Mouse (Mus musculus): ENCODE measurements around the gene Skap2. TPM values are rescaled to one million over a fixed set of nuclear protein-coding genes. Genes with fewer than 3 reads are reported as not detected.

Skap2 gene
- polyA plus RNA-seq, 1 experiment from 2014 or later: 25.3 TPM

- ATAC-seq (no peak), DNase-seq (no peak)
- 73% methylated on average over 4 of the region's 4 CpGs for WGBS (ENCODE audit: insufficient replicate concordance)
- TF ChIP-seq CTCF (IDR thresholded peaks at IDR 0.05; ENCODE audit: low read depth) (no peak), EP300 (IDR thresholded peaks at IDR 0.05; ENCODE audit: low read depth) (no peak)
- H3K27me3 ChIP-seq (ENCODE audit: insufficient read depth, low read length): no peaks in the 10 kb centered on the region
- H3K9ac ChIP-seq (replicated peaks): no peak overlapping the region
- no peak overlapping the region for H3K4me3 ChIP-seq (ENCODE audit: low read depth, low read length)
- H3K4me2 ChIP-seq (ENCODE audit: low read depth, low read length): no peak overlapping the region; the same call in 1 of the 2 replicates
- H3K36me3 ChIP-seq (replicated peaks; ENCODE audit: insufficient read depth, low read length): 0 out of 2 replicates have a peak, but pooled peaks cover 3% of the 10 kb centered on the region
- H3K27ac ChIP-seq (ENCODE audit: low read depth): no peak overlapping the region
- H3K9me3 ChIP-seq (ENCODE audit: low read length): no peaks in the 10 kb centered on the region
- H3K4me1 ChIP-seq (ENCODE audit: insufficient read depth): no peaks in the 10 kb centered on the region
These were observed 122.5 kb downstream of the Skap2 start for GRCm38 (mm10) chr6:51889824-51890223.

- Histone ChIP-seq H3K27me3 (ENCODE audit: insufficient read depth, low read length) (no peaks in the 10 kb centered on the region), H3K9ac (replicated peaks) (no peak overlapping the region), H3K9me3 (ENCODE audit: low read length) (no peaks in the 10 kb centered on the region), H3K4me3 (ENCODE audit: low read depth, low read length) (no peak overlapping the region), H3K36me3 (replicated peaks; ENCODE audit: insufficient read depth, low read length) (0 out of 2 replicates have a peak, but pooled peaks cover 3% of the 10 kb centered on the region), H3K27ac (ENCODE audit: low read depth) (no peak overlapping the region), H3K4me1 (ENCODE audit: insufficient read depth) (no peaks in the 10 kb centered on the region), H3K4me2 (ENCODE audit: low read depth, low read length) (no peak overlapping the region)
- ATAC-seq (no peak), DNase-seq (no peak)
- WGBS (ENCODE audit: insufficient replicate concordance): 40% methylated on average over 3 of the region's 3 CpGs
- TF ChIP-seq CTCF (IDR thresholded peaks at IDR 0.05; ENCODE audit: low read depth): no peak
- no peak for TF ChIP-seq EP300 (IDR thresholded peaks at IDR 0.05; ENCODE audit: low read depth)
These were observed 125.4 kb downstream of the Skap2 start for GRCm38 (mm10) chr6:51886902-51887431.

GRCm38 (mm10) chr6:51882880-51883274, 129.5 kb downstream of the Skap2 start:
- no peak overlapping the region for H3K27ac ChIP-seq (ENCODE audit: low read depth)
- peaks cover 9% of the 10 kb centered on the region for H3K4me1 ChIP-seq (ENCODE audit: insufficient read depth)
- TF ChIP-seq CTCF (IDR thresholded peaks at IDR 0.05; ENCODE audit: low read depth): no peak
- TF ChIP-seq EP300 (IDR thresholded peaks at IDR 0.05; ENCODE audit: low read depth): no peak
- no peak overlapping the region for H3K9ac ChIP-seq (replicated peaks)
- 77% methylated on average over 5 of the region's 5 CpGs for WGBS (ENCODE audit: insufficient replicate concordance)
- no peaks in the 10 kb centered on the region for H3K9me3 ChIP-seq (ENCODE audit: low read length)
- H3K4me2 ChIP-seq (ENCODE audit: low read depth, low read length): no peak overlapping the region
- no peak overlapping the region for H3K4me3 ChIP-seq (ENCODE audit: low read depth, low read length)
- no peaks in the 10 kb centered on the region for H3K36me3 ChIP-seq (replicated peaks; ENCODE audit: insufficient read depth, low read length)
- ATAC-seq (no peak), DNase-seq (no peak)
- no peaks in the 10 kb centered on the region for H3K27me3 ChIP-seq (ENCODE audit: insufficient read depth, low read length)

GRCm38 (mm10) chr6:51882266-51882879, 130.0 kb downstream of the Skap2 start:
- Histone ChIP-seq H3K9me3 (ENCODE audit: low read length) (no peaks in the 10 kb centered on the region), H3K36me3 (replicated peaks; ENCODE audit: insufficient read depth, low read length) (no peaks in the 10 kb centered on the region), H3K27me3 (ENCODE audit: insufficient read depth, low read length) (no peaks in the 10 kb centered on the region), H3K9ac (replicated peaks) (no peak overlapping the region), H3K4me2 (ENCODE audit: low read depth, low read length) (no peak overlapping the region), H3K4me3 (ENCODE audit: low read depth, low read length) (no peak overlapping the region), H3K4me1 (ENCODE audit: insufficient read depth) (peaks cover 9% of the 10 kb centered on the region), H3K27ac (ENCODE audit: low read depth) (no peak overlapping the region)
- DNase-seq (no peak), ATAC-seq (no peak)
- WGBS (ENCODE audit: insufficient replicate concordance): 68% methylated on average over 17 of the region's 17 CpGs
- TF ChIP-seq CTCF (IDR thresholded peaks at IDR 0.05; ENCODE audit: low read depth) (no peak), EP300 (IDR thresholded peaks at IDR 0.05; ENCODE audit: low read depth) (no peak)

GRCm38 (mm10) chr6:51881181-51881968, 131.0 kb downstream of the Skap2 start:
- Histone ChIP-seq H3K27me3 (ENCODE audit: insufficient read depth, low read length) (no peaks in the 10 kb centered on the region), H3K4me2 (ENCODE audit: low read depth, low read length) (peak overlapping the region; percentile 46), H3K27ac (ENCODE audit: low read depth) (peak overlapping the region; percentile 55), H3K4me1 (ENCODE audit: insufficient read depth) (peaks cover 9% of the 10 kb centered on the region), H3K36me3 (replicated peaks; ENCODE audit: insufficient read depth, low read length) (no peaks in the 10 kb centered on the region), H3K4me3 (ENCODE audit: low read depth, low read length) (no peak overlapping the region), H3K9me3 (ENCODE audit: low read length) (no peaks in the 10 kb centered on the region), H3K9ac (replicated peaks) (no peak overlapping the region)
- DNase-seq: peak; percentile 27
- ATAC-seq: peak; percentile 64
- WGBS (ENCODE audit: insufficient replicate concordance): 36% methylated on average over 13 of the region's 13 CpGs
- TF ChIP-seq EP300 (IDR thresholded peaks at IDR 0.05; ENCODE audit: low read depth): peak; percentile 26; the same call in 1 of the 2 replicates
- TF ChIP-seq CTCF (IDR thresholded peaks at IDR 0.05; ENCODE audit: low read depth): no peak

GRCm38 (mm10) chr6:51880778-51881177, 131.6 kb downstream of the Skap2 start:
- no peaks in the 10 kb centered on the region for H3K27me3 ChIP-seq (ENCODE audit: insufficient read depth, low read length)
- peaks cover 9% of the 10 kb centered on the region for H3K4me1 ChIP-seq (ENCODE audit: insufficient read depth)
- no peaks in the 10 kb centered on the region for H3K9me3 ChIP-seq (ENCODE audit: low read length)
- TF ChIP-seq CTCF (IDR thresholded peaks at IDR 0.05; ENCODE audit: low read depth) (no peak), EP300 (IDR thresholded peaks at IDR 0.05; ENCODE audit: low read depth) (no peak)
- H3K4me3 ChIP-seq (ENCODE audit: low read depth, low read length): no peak overlapping the region
- no peak overlapping the region for H3K9ac ChIP-seq (replicated peaks)
- H3K27ac ChIP-seq (ENCODE audit: low read depth): peak overlapping the region; percentile 55
- peak; percentile 19 for DNase-seq
- peak overlapping the region; percentile 46 for H3K4me2 ChIP-seq (ENCODE audit: low read depth, low read length)
- H3K36me3 ChIP-seq (replicated peaks; ENCODE audit: insufficient read depth, low read length): no peaks in the 10 kb centered on the region
- 43% methylated on average over 6 of the region's 6 CpGs for WGBS (ENCODE audit: insufficient replicate concordance)
- ATAC-seq: no peak
